Mouse (Mus musculus) kidney, embryonic 15.5 days (tissue): ENCODE measurements around the gene Pole3. TPM values are rescaled to one million over a fixed set of nuclear protein-coding genes. Genes with fewer than 3 reads are reported as not detected.
A peak's percentile ranks its signal among the peaks of the same experiment; 100 is the strongest.

ENCODE experiments used
- ATAC-seq: fragments of 200-750 bp; cut with Nextera tagmentation; replicated peaks from 2 replicates; pipeline ENCODE4 v1.8.0; 2017; ENCODE audit warnings: moderate TSS enrichment; ENCODE audit not compliant: low FRiP score
- H3K27ac ChIP-seq: fragments of 300-500 bp; sonication (generic); 2 replicates; pipeline ENCODE4 v1.5.1; 2015; ENCODE audit warnings: mild to moderate bottlenecking, inconsistent platforms
- H3K27me3 ChIP-seq: fragments of 300-500 bp; sonication (generic); 2 replicates; pipeline ENCODE4 v1.6.1; 2015; ENCODE audit warnings: inconsistent platforms
- H3K36me3 ChIP-seq: fragments of 300-500 bp; sonication (generic); 2 replicates; pipeline ENCODE4 v1.6.1; 2015; ENCODE audit warnings: inconsistent platforms
- H3K4me1 ChIP-seq: fragments of 300-500 bp; sonication (generic); 2 replicates; pipeline ENCODE4 v1.6.1; 2015; ENCODE audit warnings: inconsistent platforms
- H3K4me2 ChIP-seq: fragments of 300-500 bp; sonication (generic); 2 replicates; pipeline ENCODE4 v1.6.1; 2015; ENCODE audit warnings: moderate library complexity, mild to moderate bottlenecking, inconsistent platforms
- H3K4me3 ChIP-seq: fragments of 300-500 bp; sonication (generic); replicated peaks from 2 replicates; pipeline ENCODE4 v1.5.1; 2015; ENCODE audit warnings: mild to moderate bottlenecking, inconsistent platforms
- H3K9ac ChIP-seq: fragments of 300-500 bp; sonication (generic); 2 replicates; pipeline ENCODE4 v1.6.1; 2015; ENCODE audit warnings: mild to moderate bottlenecking, inconsistent platforms
- H3K9me3 ChIP-seq: fragments of 300-500 bp; sonication (generic); replicated peaks from 2 replicates; pipeline ENCODE4 v1.6.1; 2016; ENCODE audit warnings: inconsistent platforms
- WGBS: fragments of 180-500 bp; shearing (Covaris S2); methylation state at CpG from one replicate; pipeline ENCODE4 v1.1.7; 2015; ENCODE audit warnings: mixed read lengths; 5-methylcytosine and 5-hydroxymethylcytosine counted together
- polyA plus RNA-seq: library from polyadenylated mRNA; unstranded; fragments of >200 nt; fragmentation: Nextera tagmentation; extraction: Ambion mirVana; gene quantifications from 2 replicates; pipeline ENCODE4 v1.2.1, GENCODE M21; 2015

The Pole3 gene
- polyA plus RNA-seq, 1 experiment from 2014 or later: 94.0 TPM

- 91% methylated on average over 8 of the region's 8 CpGs for WGBS
- Histone ChIP-seq H3K9ac (no peak overlapping the region), H3K4me3 (no peak overlapping the region), H3K27me3 (no peaks in the 10 kb centered on the region), H3K4me1 (peaks cover 52% of the 10 kb centered on the region), H3K36me3 (peaks cover 27% of the 10 kb centered on the region), H3K27ac (peak overlapping the region; percentile 78; the same call in 1 of the 2 replicates), H3K4me2 (no peak overlapping the region; the same call in 1 of the 2 replicates), H3K9me3 (no peaks in the 10 kb centered on the region)
- ATAC-seq: no peak
Measured at GRCm38 (mm10) chr4:62517046-62517445, 7.8 kb downstream of the Pole3 start.

- H3K27ac ChIP-seq: peak overlapping the region; percentile 78
- H3K4me1 ChIP-seq: peaks cover 52% of the 10 kb centered on the region
- 70% methylated on average over 1 of the region's 1 CpGs for WGBS
- H3K4me3 ChIP-seq: no peak overlapping the region
- H3K9ac ChIP-seq: no peak overlapping the region
- ATAC-seq: no peak; the same call in 1 of the 2 replicates
- no peaks in the 10 kb centered on the region for H3K9me3 ChIP-seq
- no peak overlapping the region for H3K4me2 ChIP-seq
- H3K27me3 ChIP-seq: no peaks in the 10 kb centered on the region
- H3K36me3 ChIP-seq: peaks cover 27% of the 10 kb centered on the region
Measured at GRCm38 (mm10) chr4:62516579-62516978, 8.3 kb downstream of the Pole3 start.

- 31% methylated on average over 2 of the region's 2 CpGs for WGBS
- Histone ChIP-seq H3K4me1 (peaks cover 52% of the 10 kb centered on the region), H3K27ac (peak overlapping the region; percentile 78), H3K9ac (no peak overlapping the region), H3K9me3 (no peaks in the 10 kb centered on the region), H3K4me2 (0 out of 2 replicates have a peak overlapping the region, but pooled peaks have one; percentile 5), H3K27me3 (no peaks in the 10 kb centered on the region), H3K36me3 (peaks cover 31% of the 10 kb centered on the region), H3K4me3 (no peak overlapping the region)
- ATAC-seq: no peak
Measured at GRCm38 (mm10) chr4:62516079-62516478, 8.8 kb downstream of the Pole3 start.

- ATAC-seq: no peak
- no peak overlapping the region for H3K4me3 ChIP-seq
- H3K27ac ChIP-seq: peak overlapping the region; percentile 78
- peaks cover 37% of the 10 kb centered on the region for H3K36me3 ChIP-seq
- 65% methylated on average over 3 of the region's 3 CpGs for WGBS
- peaks cover 50% of the 10 kb centered on the region for H3K4me1 ChIP-seq
- H3K27me3 ChIP-seq: no peaks in the 10 kb centered on the region
- H3K9me3 ChIP-seq: no peaks in the 10 kb centered on the region
- no peak overlapping the region for H3K9ac ChIP-seq
- no peak overlapping the region for H3K4me2 ChIP-seq
Measured at GRCm38 (mm10) chr4:62515490-62515889, 9.4 kb downstream of the Pole3 start.

GRCm38 (mm10) chr4:62514995-62515394, 9.9 kb downstream of the Pole3 start:
- Histone ChIP-seq H3K36me3 (peaks cover 42% of the 10 kb centered on the region), H3K4me1 (peaks cover 46% of the 10 kb centered on the region), H3K9me3 (no peaks in the 10 kb centered on the region), H3K27ac (peak overlapping the region; percentile 22; the same call in 1 of the 2 replicates), H3K9ac (no peak overlapping the region), H3K4me2 (no peak overlapping the region), H3K27me3 (no peaks in the 10 kb centered on the region), H3K4me3 (no peak overlapping the region)
- WGBS: 91% methylated on average over 7 of the region's 7 CpGs
- ATAC-seq: no peak

- H3K36me3 ChIP-seq: peaks cover 51% of the 10 kb centered on the region
- H3K27me3 ChIP-seq: no peaks in the 10 kb centered on the region
- no peak overlapping the region for H3K4me2 ChIP-seq
- no peak overlapping the region for H3K9ac ChIP-seq
- H3K4me1 ChIP-seq: peaks cover 47% of the 10 kb centered on the region
- H3K27ac ChIP-seq: no peak overlapping the region
- H3K4me3 ChIP-seq: no peak overlapping the region
- no peak for ATAC-seq
- WGBS: 60% methylated on average over 11 of the region's 11 CpGs
- no peaks in the 10 kb centered on the region for H3K9me3 ChIP-seq
Measured at GRCm38 (mm10) chr4:62513998-62514506, 10.8 kb downstream of the Pole3 start.

GRCm38 (mm10) chr4:62509946-62510345, 14.9 kb downstream of the Pole3 start:
- no peak overlapping the region for H3K9ac ChIP-seq
- H3K27ac ChIP-seq: no peak overlapping the region
- ATAC-seq: no peak
- no peak overlapping the region for H3K4me3 ChIP-seq
- no peak overlapping the region for H3K4me2 ChIP-seq
- peaks cover 76% of the 10 kb centered on the region for H3K36me3 ChIP-seq
- 90% methylated on average over 11 of the region's 11 CpGs for WGBS
- H3K27me3 ChIP-seq: no peaks in the 10 kb centered on the region
- peaks cover 6% of the 10 kb centered on the region; the same call in 1 of the 2 replicates for H3K4me1 ChIP-seq
- H3K9me3 ChIP-seq: no peaks in the 10 kb centered on the region

- Histone ChIP-seq H3K4me2 (no peak overlapping the region), H3K27me3 (no peaks in the 10 kb centered on the region), H3K4me1 (0 out of 2 replicates have a peak, but pooled peaks cover 3% of the 10 kb centered on the region), H3K36me3 (peaks cover 72% of the 10 kb centered on the region), H3K9me3 (no peaks in the 10 kb centered on the region), H3K9ac (no peak overlapping the region), H3K27ac (0 out of 2 replicates have a peak overlapping the region, but pooled peaks have one; percentile 41), H3K4me3 (no peak overlapping the region)
- ATAC-seq: 0 out of 2 replicates have a peak, but pooled peaks have one; percentile 31
- WGBS: 85% methylated on average over 5 of the region's 5 CpGs
Measured at GRCm38 (mm10) chr4:62508839-62509238, 16.0 kb downstream of the Pole3 start.

GRCm38 (mm10) chr4:62506798-62507197, 18.1 kb downstream of the Pole3 start:
- H3K9me3 ChIP-seq: no peaks in the 10 kb centered on the region
- no peak overlapping the region for H3K4me3 ChIP-seq
- no peak overlapping the region for H3K27ac ChIP-seq
- H3K4me2 ChIP-seq: no peak overlapping the region
- H3K4me1 ChIP-seq: peaks cover 13% of the 10 kb centered on the region
- no peak for ATAC-seq
- 54% methylated on average over 2 of the region's 2 CpGs for WGBS
- H3K27me3 ChIP-seq: no peaks in the 10 kb centered on the region
- no peak overlapping the region for H3K9ac ChIP-seq
- peaks cover 52% of the 10 kb centered on the region for H3K36me3 ChIP-seq

- Histone ChIP-seq H3K9ac (no peak overlapping the region), H3K9me3 (no peaks in the 10 kb centered on the region), H3K36me3 (peaks cover 44% of the 10 kb centered on the region), H3K27me3 (no peaks in the 10 kb centered on the region), H3K27ac (no peak overlapping the region), H3K4me3 (no peak overlapping the region), H3K4me2 (no peak overlapping the region), H3K4me1 (peaks cover 18% of the 10 kb centered on the region)
- ATAC-seq: no peak
- WGBS: 75% methylated on average over 3 of the region's 3 CpGs
Measured at GRCm38 (mm10) chr4:62505991-62506390, 18.9 kb downstream of the Pole3 start.

GRCm38 (mm10) chr4:62503374-62503970, 21.4 kb downstream of the Pole3 start, which contains the start of gene Hdhd3:
Gene Hdhd3 (minus strand): TSS chr4:62503467.
- Histone ChIP-seq H3K27ac (peak within 1 kb of the TSS; percentile 78), H3K4me2 (peak within 1 kb of the TSS; percentile 71), H3K27me3 (no peaks in the 10 kb centered on the region), H3K9ac (peak within 1 kb of the TSS; percentile 57), H3K36me3 (peaks cover 33% of the 10 kb centered on the region), H3K4me3 (peak within 1 kb of the TSS; percentile 56), H3K9me3 (no peaks in the 10 kb centered on the region), H3K4me1 (peaks cover 20% of the 10 kb centered on the region)
- WGBS: 81% methylated on average over 3 of the region's 3 CpGs
- ATAC-seq: no peak

GRCm38 (mm10) chr4:62502969-62503368, 21.9 kb downstream of the Pole3 start:
- WGBS: 75% methylated on average over 7 of the region's 7 CpGs
- peak overlapping the region; percentile 56; the same call in 1 of the 2 replicates for H3K4me3 ChIP-seq
- H3K27me3 ChIP-seq: no peaks in the 10 kb centered on the region
- no peak overlapping the region for H3K9ac ChIP-seq
- H3K27ac ChIP-seq: peak overlapping the region; percentile 33; the same call in 1 of the 2 replicates
- peaks cover 33% of the 10 kb centered on the region for H3K36me3 ChIP-seq
- peaks cover 20% of the 10 kb centered on the region for H3K4me1 ChIP-seq
- ATAC-seq: no peak
- no peaks in the 10 kb centered on the region for H3K9me3 ChIP-seq
- H3K4me2 ChIP-seq: peak overlapping the region; percentile 71; the same call in 1 of the 2 replicates
